Mouse (Mus musculus) G1E (cell line): ENCODE data around the gene Phf1. TPM values are rescaled to one million over a fixed set of nuclear protein-coding genes. Genes with fewer than 3 reads are reported as not detected.

Experiments used
- ATAC-seq: 2 replicates; pipeline ENCODE4 v1.8.0; 2016; ENCODE audit warnings: mild to moderate bottlenecking; ENCODE audit not compliant: insufficient number of reproducible peaks, poor library complexity, low FRiP score, severe bottlenecking; ENCODE audit errors: extremely low read depth
- DNase-seq: peaks from one replicate; pipeline ENCODE4 v3.0.0; 2012; ENCODE audit warnings: low spot score
- H3K27me3 ChIP-seq: 2 replicates; pipeline ENCODE4 v1.6.1; 2012; ENCODE audit warnings: mild to moderate bottlenecking, low read length, inconsistent platforms; ENCODE audit not compliant: insufficient read depth
- H3K36me3 ChIP-seq: replicated peaks from 2 replicates; pipeline ENCODE3; 2012; ENCODE audit warnings: mild to moderate bottlenecking, inconsistent platforms
- H3K4me1 ChIP-seq: 2 replicates; pipeline ENCODE4 v1.6.1; 2012; ENCODE audit warnings: low read depth, low read length, inconsistent platforms, mixed read lengths; ENCODE audit not compliant: insufficient read depth
- H3K4me3 ChIP-seq: 2 replicates; pipeline ENCODE4 v1.5.1; 2012; ENCODE audit warnings: low read depth, mild to moderate bottlenecking, inconsistent platforms, low read length, moderate library complexity, mixed read lengths
- H3K9me3 ChIP-seq: replicated peaks from 2 replicates; pipeline ENCODE4 v1.6.1; 2012; ENCODE audit warnings: inconsistent platforms
- CTCF ChIP-seq: IDR thresholded peaks from 2 replicates; pipeline ENCODE4 v1.5.1; 2012; ENCODE audit warnings: low read depth, low read length, inconsistent platforms, mixed read lengths
- GATA1 ChIP-seq: IDR thresholded peaks from 2 replicates; pipeline ENCODE4 v1.6.1; 2012; ENCODE audit warnings: borderline replicate concordance, low read length, inconsistent platforms, mixed read lengths
- GATA2 ChIP-seq: IDR thresholded peaks from 2 replicates; pipeline ENCODE4 v1.6.1; 2012; ENCODE audit warnings: low read depth, low read length, inconsistent platforms, borderline replicate concordance
- POLR2AphosphoS5 ChIP-seq: IDR thresholded peaks from 2 replicates; pipeline ENCODE4 v1.6.1; 2012; ENCODE audit warnings: low read depth, low read length, inconsistent platforms; ENCODE audit not compliant: insufficient replicate concordance
- TAL1 ChIP-seq: conservative IDR thresholded peaks from 2 replicates; pipeline ENCODE4 v1.6.1; 2012; ENCODE audit warnings: low read depth, low read length, inconsistent platforms, mixed read lengths
- polyA plus RNA-seq: library from polyadenylated mRNA; stranded (reverse); fragments of >175 nt; gene quantifications from 2 replicates; pipeline ENCODE4 v1.2.3, GENCODE M21; 2012
- total RNA-seq, 2 experiments: library from RNA; stranded (forward) in 1 of 2; stranded (reverse) in 1 of 2; fragments of 200-1000 nt in 1 of 2; fragments of >200 nt in 1 of 2; fragmentation: Nextera tagmentation in 1 of 2; gene quantifications; 2 replicates each; pipeline ENCODE4 v1.2.3; 2014 to 2017

Phf1 gene
- total and polyA plus RNA-seq, 3 experiments: 7.3 to 21.6 (median 8.4) TPM

DNA sequence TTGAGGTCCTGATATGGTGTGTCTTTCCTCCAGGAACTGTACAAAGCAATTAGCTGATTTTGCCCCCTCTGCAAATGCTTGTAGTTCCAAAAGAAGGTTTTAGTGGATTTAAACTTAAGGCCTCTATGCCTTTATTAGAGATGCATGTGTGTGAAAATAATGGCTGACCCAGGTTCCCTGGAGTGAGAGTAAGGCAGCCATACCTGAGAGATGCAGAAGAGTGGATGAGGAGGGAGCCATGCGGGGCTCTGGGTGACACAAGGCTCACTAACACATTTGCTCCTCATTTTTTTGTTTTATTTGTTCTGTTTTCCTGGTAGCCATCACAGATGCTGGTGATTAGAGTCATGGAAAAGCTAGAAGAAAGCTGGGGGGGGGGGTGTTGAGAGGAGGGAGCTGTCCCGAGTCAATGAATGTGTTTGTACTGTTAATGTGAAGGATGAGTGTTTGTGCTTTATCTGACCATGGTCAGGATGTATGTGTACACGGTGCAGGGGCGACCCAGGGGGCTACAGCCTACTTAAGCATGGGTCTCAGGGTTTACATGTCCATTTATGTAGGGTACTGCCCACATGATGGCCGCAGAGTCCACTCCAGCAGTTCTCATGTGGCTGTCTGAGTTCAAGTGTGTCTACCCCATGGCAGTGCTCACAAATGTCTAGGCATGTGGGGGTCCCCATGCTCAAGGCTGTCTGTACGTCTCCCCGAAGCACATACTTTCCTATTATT lies 17.9 kb downstream of the Phf1 start:
- peaks cover 69% of the 10 kb centered on the region for H3K4me1 ChIP-seq
- ATAC-seq: no peak
- no peak for DNase-seq
- peaks cover 13% of the 10 kb centered on the region for H3K27me3 ChIP-seq
- TF ChIP-seq TAL1 (no peak), POLR2AphosphoS5 (no peak), CTCF (no peak), GATA1 (no peak), GATA2 (no peak)
- H3K9me3 ChIP-seq: no peaks in the 10 kb centered on the region
- H3K4me3 ChIP-seq: no peak overlapping the region
- peaks cover 57% of the 10 kb centered on the region for H3K36me3 ChIP-seq

DNA sequence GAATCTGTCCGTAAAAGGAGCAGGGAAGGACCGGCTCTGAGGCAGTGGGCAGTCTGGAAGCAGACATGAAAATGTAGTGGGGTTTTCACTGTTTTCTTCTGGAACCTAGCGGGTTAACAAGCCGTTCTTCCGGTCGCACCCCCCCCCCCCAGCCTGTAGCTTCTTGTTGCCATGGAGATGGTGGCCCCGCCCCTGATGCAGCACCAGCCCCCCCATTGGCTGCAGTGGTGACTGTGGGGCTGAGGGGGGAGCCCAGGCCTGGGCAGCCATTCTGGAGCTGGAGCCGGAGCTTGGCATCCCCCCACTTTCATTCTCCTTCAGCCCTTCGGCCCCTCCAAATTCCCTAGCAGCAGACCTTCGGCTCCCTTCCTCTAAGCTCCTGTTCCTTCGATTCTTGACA lies 18.6 kb downstream of the Phf1 start:
- peaks cover 56% of the 10 kb centered on the region for H3K36me3 ChIP-seq
- H3K27me3 ChIP-seq: peaks cover 13% of the 10 kb centered on the region
- ATAC-seq (no peak), DNase-seq (no peak)
- H3K4me1 ChIP-seq: peaks cover 75% of the 10 kb centered on the region
- H3K4me3 ChIP-seq: no peak overlapping the region
- H3K9me3 ChIP-seq: no peaks in the 10 kb centered on the region
- TF ChIP-seq TAL1 (no peak), GATA2 (no peak), GATA1 (no peak), POLR2AphosphoS5 (no peak), CTCF (no peak)

DNA sequence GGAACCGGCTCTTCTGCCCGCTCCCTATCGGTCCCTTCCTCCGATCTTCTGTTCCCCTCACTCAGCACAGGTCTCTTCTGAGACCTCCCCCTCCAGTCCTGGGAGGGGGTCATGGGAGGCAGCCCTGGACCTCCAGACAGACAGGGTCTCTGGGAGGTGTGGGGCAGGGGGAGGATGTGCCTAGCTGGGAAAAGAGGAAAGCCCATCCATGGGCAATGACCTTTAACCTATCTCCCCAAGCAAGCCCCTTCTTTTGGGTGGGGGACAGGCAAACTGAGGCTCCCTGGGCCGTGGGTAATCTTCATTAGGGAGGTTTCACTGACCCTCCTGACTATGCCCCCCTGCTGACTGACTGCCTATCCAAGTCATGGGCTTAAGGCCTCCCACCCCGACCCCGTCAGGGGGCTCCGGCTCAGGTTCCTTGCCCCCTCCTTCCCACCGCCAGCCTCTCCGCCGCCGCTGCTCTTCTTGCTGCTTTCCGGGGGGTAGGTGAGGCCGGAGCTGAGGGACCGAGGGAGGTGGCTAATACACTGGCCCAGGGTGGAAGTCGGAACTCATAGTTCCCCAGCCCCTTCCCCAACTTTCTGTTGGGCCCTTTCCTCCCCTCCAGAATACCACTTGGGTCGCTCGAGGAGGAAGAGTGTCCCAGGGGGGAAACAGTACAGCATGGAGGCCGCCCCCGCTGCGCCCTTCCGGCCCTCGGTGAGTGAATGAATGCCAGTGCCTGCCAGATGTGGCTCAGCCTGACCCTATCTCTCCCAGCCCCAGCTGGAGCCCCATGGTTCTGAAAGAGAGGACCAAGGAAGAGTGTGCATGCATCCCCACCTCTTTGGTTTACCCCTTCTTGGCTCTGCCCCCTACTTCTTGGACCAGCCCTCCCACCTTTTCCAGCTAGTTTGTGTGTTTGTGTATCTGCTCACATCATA lies 19.4 kb downstream of the Phf1 start:
- ATAC-seq (no peak), DNase-seq (no peak)
- H3K9me3 ChIP-seq: no peaks in the 10 kb centered on the region
- no peak overlapping the region for H3K4me3 ChIP-seq
- H3K36me3 ChIP-seq: peaks cover 54% of the 10 kb centered on the region
- H3K4me1 ChIP-seq: peaks cover 81% of the 10 kb centered on the region
- no peak for TF ChIP-seq GATA1
- no peak for TF ChIP-seq POLR2AphosphoS5
- no peak for TF ChIP-seq TAL1
- no peak for TF ChIP-seq CTCF
- no peak for TF ChIP-seq GATA2
- H3K27me3 ChIP-seq: peaks cover 13% of the 10 kb centered on the region; the same call in 1 of the 2 replicates

DNA sequence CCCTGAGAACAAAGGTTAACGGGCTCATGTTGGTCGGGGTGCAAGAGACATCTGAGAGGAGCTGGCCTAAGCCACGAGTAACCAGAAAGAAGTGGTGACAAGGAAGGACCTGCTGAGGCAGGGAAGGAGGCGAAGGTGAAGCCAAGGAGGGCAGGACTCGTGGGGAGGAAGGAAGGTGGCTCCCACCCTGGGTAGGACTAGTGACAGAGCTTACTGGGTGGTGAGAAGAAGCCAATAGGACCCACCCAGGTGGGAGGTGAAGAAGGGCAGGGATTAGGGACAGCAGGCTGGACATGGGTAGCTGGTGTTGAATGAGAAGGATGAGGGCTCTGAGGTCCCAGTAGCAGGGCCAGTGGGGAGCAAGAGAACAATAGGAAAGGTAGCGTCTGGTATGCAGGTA lies 20.3 kb downstream of the Phf1 start:
- Histone ChIP-seq H3K27me3 (peaks cover 9% of the 10 kb centered on the region; the same call in 1 of the 2 replicates), H3K36me3 (peaks cover 58% of the 10 kb centered on the region), H3K9me3 (no peaks in the 10 kb centered on the region), H3K4me1 (peaks cover 83% of the 10 kb centered on the region), H3K4me3 (no peak overlapping the region)
- no peak for DNase-seq
- no peak for TF ChIP-seq GATA2
- no peak for ATAC-seq

DNA sequence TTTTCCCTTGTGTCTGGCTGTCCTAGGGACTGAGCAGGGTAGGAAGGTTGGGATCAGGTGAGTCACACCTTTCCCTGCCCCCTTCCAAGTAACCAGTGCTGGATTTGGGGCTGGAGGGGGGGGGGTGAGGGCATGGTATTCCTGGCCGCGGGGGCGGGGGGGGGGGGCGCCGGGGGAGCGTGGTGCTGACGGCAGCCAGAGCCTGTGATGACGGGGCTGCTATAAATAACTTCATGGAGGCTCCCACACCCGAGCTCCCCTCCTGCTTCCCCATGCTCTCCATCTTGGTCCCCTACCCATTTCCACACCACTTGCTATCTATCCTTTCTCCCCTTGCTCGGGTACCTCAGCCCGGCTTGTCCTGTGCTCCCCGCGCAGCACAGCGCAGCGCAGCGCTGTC lies 20.9 kb downstream of the Phf1 start:
- no peaks in the 10 kb centered on the region for H3K9me3 ChIP-seq
- no peak overlapping the region; the same call in 1 of the 2 replicates for H3K4me3 ChIP-seq
- H3K36me3 ChIP-seq: peaks cover 63% of the 10 kb centered on the region
- H3K4me1 ChIP-seq: peaks cover 85% of the 10 kb centered on the region
- DNase-seq (no peak), ATAC-seq (no peak)
- TF ChIP-seq GATA1 (no peak), CTCF (no peak), POLR2AphosphoS5 (no peak), TAL1 (no peak), GATA2 (no peak)
- peaks cover 9% of the 10 kb centered on the region; the same call in 1 of the 2 replicates for H3K27me3 ChIP-seq

DNA sequence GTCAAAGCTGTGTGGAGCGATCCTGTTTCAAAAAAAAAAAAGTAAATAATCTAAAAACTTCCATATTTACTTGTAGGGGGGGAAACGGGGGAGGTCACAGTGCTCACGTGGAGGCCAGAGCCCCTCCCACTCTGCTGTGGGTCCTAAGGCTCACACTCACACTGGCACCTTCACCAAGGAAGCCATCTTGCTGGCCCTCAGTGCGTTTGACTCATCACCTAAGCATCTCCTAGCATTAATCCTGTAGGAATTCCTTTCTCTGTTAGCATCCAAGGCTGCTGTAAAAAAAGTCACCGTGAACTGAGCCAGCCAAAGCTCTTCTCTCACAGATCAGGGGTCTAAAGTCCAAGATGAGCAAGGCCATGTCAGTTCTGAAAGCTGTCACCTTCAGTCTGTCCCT lies 23.5 kb downstream of the Phf1 start:
- TF ChIP-seq GATA2 (no peak), POLR2AphosphoS5 (no peak), CTCF (no peak), TAL1 (no peak), GATA1 (no peak)
- Histone ChIP-seq H3K4me3 (peak overlapping the region; percentile 59; the same call in 1 of the 2 replicates), H3K9me3 (no peaks in the 10 kb centered on the region), H3K27me3 (no peaks in the 10 kb centered on the region; the same call in 1 of the 2 replicates), H3K4me1 (peaks cover 87% of the 10 kb centered on the region), H3K36me3 (peaks cover 86% of the 10 kb centered on the region)
- DNase-seq (no peak), ATAC-seq (no peak)

DNA sequence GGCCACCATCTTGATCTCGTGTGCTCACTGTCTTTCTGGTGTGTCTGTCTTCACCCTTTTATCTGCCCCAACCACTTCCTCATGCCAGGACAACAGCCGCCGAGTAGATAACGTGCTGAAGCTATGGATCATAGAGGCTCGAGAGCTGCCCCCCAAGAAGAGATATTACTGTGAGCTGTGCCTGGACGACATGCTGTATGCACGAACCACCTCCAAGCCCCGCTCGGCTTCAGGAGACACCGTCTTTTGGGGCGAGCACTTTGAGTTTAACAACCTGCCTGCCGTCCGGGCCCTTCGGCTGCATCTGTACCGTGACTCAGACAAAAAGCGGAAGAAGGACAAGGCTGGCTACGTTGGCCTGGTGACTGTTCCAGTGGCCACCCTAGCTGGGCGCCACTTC lies 24.0 kb downstream of the Phf1 start:
- Histone ChIP-seq H3K9me3 (no peaks in the 10 kb centered on the region), H3K27me3 (no peaks in the 10 kb centered on the region; the same call in 1 of the 2 replicates), H3K4me1 (peaks cover 82% of the 10 kb centered on the region), H3K4me3 (peak overlapping the region; percentile 59; the same call in 1 of the 2 replicates), H3K36me3 (peaks cover 88% of the 10 kb centered on the region)
- peak; percentile 72 for DNase-seq
- peak; percentile 66 for ATAC-seq
- TF ChIP-seq GATA2: no peak
- peak; percentile 47 for TF ChIP-seq TAL1
